Mouse (Mus musculus) liver, embryonic 14.5 days (tissue): Measurements from ENCODE around the gene Cfap70.

Experiments used
- CTCF ChIP-seq: IDR thresholded peaks from 2 replicates; pipeline ENCODE4 v1.5.1; 2016; ENCODE audit warnings: antibody characterized with exemption, low read depth, control low read depth
- EP300 ChIP-seq: IDR thresholded peaks from 2 replicates; pipeline ENCODE4 v1.6.1; 2016; ENCODE audit warnings: antibody characterized with exemption, low read depth

DNA sequence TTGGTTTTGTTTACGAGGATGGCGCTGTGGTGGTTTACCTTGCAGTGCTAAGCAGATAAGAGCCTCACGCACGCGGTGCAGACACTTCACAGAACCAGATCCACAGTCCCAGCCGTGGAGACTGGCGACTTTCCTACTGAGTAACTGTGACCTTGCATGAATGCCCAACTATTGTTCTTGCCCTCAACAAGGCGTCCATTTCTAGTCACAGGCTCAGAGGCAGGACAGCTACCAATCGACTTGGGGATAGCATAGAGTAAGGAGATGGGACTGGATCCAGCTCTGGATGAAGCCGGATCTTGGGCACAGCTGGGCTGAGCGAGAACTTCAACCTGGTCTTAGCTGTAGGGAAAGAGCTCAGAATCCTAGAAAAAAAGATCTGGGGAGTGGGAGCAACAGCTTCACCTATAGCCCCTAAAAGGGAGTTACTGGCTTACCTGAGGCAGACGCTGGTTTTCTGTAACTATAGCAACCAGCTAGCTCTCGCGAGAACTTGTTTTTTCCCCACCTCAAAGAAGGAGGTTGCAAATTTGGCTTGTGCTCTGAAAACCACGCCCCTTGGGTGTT is at the start of gene Cfap70:
- TF ChIP-seq CTCF (no peak), EP300 (no peak)
